Mouse (Mus musculus): ENCODE data around the gene Ift81. TPM values are rescaled to one million over a fixed set of nuclear protein-coding genes. Genes with fewer than 3 reads are reported as not detected.

The Ift81 gene
- total RNA-seq, 2 experiments from 2014 or later = 9.7 to 19.0 TPM

Other genes with a start within 250 kb of the Ift81 start
- 10 to 100 TPM; 34.8 to 36.0 TPM for gene Gpn3, start 242.6 kb downstream of the Ift81 start, total RNA-seq (2021)
- 10 to 100 TPM; 30.2 to 38.9 TPM for gene Fam216a, start 242.2 kb downstream of the Ift81 start, total RNA-seq (2021)
- 100 to 1,000 TPM; 223 to 328 TPM for gene Arpc3, start 222.6 kb downstream of the Ift81 start, total RNA-seq (2021)
- 10 to 100 TPM; 44.2 to 52.2 TPM for gene Anapc7, start 192.8 kb downstream of the Ift81 start, total RNA-seq (2021)
- 100 to 1,000 TPM; 195 to 199 TPM for gene Atp2a2, start 112.3 kb downstream of the Ift81 start, total RNA-seq (2021)
- 1 to 10 TPM; 2.1 to 2.3 TPM for gene P2rx7, start 29.4 kb upstream of the Ift81 start, total RNA-seq (2021)
- 10 to 100 TPM; 33.0 to 45.8 TPM for gene P2rx4, start 93.0 kb upstream of the Ift81 start, total RNA-seq (2021)
- gene Camkk2, start 164.9 kb upstream of the Ift81 start, total RNA-seq (2021) = 10 to 100 TPM; 25.3 to 25.9 TPM
- gene Anapc5, start 206.8 kb upstream of the Ift81 start, total RNA-seq (2021) = 100 to 1,000 TPM; 154 to 181 TPM
- gene Rnf34, start 235.5 kb upstream of the Ift81 start, total RNA-seq (2021) = 10 to 100 TPM; 22.8 to 28.5 TPM